Mouse (Mus musculus): Measurements from ENCODE around the gene Ergic1.

The Ergic1 gene

DNA sequence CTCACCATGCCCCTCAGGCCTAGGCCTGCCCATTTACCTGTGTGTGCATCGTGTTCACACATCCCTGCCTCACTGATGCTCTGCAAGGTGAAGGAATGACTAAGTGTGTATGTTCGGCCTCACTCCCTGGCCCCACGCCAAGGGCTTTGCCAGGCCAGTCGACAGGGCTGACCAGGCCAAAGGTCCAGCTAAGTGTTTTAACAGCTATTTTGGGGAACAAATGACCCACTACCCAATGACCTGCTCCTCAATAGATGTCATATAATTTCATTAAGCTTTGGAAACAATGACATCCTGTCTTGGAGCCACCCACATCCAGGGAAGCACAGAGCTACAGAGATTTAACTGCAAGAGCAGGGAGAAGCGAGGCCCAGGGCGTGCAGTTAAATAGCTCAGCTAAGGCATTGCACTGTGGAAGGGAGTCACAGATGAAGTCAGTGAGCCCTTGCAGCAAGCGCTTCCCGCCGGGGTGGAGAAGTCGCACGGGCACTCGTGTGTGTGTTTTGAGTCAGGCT is 41.1 kb downstream of the Ergic1 start:
- peak; percentile 76 for DNase-seq

GRCm38 (mm10) chr17:26603311-26603710 is 42.0 kb downstream of the Ergic1 start:
- no peak for DNase-seq

GRCm38 (mm10) chr17:26605636-26606035 is 44.3 kb downstream of the Ergic1 start:
- no peak for DNase-seq

GRCm38 (mm10) chr17:26606516-26606915 is 45.2 kb downstream of the Ergic1 start:
- DNase-seq, result no peak

- no peak for DNase-seq
These were observed 47.1 kb downstream of the Ergic1 start for GRCm38 (mm10) chr17:26608348-26608747.

GRCm38 (mm10) chr17:26608877-26609276 is 47.6 kb downstream of the Ergic1 start:
- DNase-seq, result no peak

GRCm38 (mm10) chr17:26609820-26610219 is 48.5 kb downstream of the Ergic1 start:
- no peak for DNase-seq

GRCm38 (mm10) chr17:26611328-26611727 is 50.0 kb downstream of the Ergic1 start:
- DNase-seq, result no peak

DNA sequence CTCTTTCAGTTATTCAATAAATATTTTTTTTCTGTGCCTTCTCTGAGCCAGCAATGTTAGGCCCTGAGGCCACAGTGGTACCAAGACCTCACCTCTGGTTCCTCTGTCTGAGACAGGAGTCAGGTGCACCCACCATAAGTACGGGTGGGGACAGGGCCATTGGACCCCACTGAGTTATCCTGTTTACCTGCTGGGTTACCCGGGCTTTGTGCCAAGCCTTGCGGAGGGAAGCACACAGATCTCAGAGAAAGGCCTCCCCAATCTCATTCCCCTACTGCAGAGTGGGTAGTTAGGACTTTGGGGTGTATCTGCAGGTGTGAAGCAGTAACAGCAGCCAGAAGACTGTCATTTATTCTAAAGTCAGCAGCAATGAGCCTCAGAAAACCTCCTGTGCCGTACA is 50.6 kb downstream of the Ergic1 start:
- no peak for DNase-seq

DNA sequence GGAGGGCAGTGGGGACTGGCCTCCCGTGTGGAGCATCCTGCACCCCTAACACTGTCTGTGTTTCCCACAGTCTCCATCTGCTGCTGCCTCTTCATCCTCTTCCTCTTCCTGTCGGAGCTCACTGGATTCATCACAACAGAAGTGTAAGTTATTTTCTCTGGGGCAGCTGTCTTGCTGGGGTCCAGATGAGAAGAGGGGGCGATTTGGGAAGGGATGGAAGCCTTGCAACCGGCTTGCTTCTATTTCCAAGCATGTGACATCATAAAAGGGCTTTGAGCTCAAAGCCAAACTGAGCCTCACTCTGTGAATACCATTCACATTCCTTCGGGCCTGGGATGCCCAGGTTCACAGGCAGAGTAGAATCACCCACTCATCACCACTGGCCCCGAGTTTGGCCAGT is 53.0 kb downstream of the Ergic1 start:
- no peak for DNase-seq

DNA sequence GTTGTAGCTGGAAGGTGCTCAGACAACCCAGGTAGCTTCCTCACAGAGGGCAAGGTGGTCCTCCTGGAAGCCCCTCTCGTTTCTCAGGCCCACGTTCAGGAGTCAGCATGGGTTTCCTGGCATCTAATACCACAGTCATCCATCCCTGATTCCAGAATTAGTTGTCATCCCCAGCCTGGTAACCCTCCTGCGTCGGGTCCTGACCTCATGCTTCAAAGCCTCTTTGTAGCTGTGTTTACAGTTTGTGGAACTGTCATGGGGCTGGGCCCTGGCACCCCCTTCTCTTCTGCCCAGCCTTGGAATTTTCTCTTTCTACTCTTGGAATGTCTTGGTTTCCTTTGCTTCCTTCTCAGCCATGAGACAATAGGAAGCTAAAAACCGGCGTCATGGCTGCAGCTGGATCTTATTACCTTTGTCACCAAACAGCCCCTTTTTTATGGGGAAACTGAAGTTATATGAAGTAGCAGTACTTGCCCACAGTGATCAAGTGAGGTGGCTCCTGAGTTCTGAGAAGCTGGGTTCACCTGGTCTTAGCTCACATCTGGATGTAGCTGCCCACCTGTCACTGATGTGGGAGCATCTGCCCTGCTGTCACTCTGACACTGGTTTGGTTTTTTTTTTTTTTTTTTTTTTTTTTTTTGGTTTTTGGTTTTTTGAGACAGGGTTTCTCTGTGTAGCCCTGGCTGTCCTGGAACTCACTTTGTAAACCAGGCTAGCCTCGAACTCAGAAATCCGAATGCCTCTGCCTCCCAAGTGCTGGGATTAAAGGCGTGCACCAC is 53.6 kb downstream of the Ergic1 start:
- no peak for DNase-seq

DNA sequence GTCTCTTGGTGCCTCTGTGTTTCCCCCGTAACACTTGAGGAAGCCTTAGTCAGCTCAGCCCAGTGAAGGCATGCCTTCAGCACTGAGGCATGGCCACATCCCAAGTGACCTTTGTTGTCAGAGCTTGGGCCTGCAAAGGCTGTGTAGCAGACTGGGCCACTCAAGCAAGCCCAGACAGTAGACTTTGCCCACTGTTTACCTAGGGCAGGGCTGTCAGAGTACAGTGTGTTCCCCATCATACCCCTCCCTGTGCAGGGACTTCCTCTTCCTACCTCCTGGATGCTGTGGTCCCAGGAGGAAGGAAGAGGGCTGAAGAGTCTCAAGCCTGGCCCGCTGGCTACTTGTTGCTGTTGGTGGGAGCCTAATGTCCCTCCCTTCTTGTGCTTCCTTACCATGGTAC is 55.4 kb downstream of the Ergic1 start:
- DNase-seq, result peak; percentile 94

DNA sequence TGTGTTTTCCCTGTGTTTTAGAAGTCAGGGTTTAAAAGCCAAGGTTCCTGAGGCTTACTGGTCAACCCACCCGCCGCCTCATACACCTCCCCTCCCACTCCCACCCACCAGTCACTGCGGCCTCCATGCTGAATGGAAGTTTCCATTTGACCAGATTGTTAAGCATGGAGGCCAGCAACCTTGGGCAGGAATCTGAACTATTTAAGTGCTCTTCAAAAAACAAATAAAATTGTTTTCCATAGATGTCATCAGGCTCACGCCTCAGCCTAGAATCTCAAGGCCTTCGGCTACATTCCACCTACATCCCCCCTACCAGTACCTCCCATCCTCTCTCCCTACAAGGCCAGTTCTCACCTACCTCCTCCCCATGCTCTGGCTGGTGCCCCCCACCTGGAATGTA is 57.2 kb downstream of the Ergic1 start:
- no peak for DNase-seq

- DNase-seq, result no peak
These were observed 58.3 kb downstream of the Ergic1 start for GRCm38 (mm10) chr17:26619577-26619976.

GRCm38 (mm10) chr17:26620292-26620691 is 59.0 kb downstream of the Ergic1 start:
- DNase-seq, result no peak

- peak; percentile 95 for DNase-seq
These were observed 59.8 kb downstream of the Ergic1 start for GRCm38 (mm10) chr17:26620786-26621766.

- no peak for DNase-seq
These were observed 60.6 kb downstream of the Ergic1 start for GRCm38 (mm10) chr17:26621912-26622311.

DNA sequence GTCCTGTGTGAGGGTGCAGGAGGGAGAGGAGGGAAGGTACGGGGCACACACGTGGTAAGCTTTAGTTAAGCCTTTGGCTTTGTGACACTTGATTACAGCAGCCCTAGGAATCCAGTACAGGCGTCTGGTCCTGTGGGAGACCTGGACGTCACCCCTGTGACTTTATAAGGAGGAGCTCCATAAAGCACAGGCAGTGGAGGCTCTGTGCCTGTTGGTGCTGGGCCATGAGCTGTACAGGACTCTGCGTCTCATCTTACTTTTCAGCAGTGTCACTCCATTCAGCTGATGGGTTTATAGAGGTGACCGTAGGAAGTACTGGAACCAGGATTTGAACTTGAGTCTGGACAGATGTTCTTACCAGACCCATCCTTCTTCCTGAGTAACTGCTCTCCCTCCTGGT is 62.7 kb downstream of the Ergic1 start:
- no peak for DNase-seq

DNA sequence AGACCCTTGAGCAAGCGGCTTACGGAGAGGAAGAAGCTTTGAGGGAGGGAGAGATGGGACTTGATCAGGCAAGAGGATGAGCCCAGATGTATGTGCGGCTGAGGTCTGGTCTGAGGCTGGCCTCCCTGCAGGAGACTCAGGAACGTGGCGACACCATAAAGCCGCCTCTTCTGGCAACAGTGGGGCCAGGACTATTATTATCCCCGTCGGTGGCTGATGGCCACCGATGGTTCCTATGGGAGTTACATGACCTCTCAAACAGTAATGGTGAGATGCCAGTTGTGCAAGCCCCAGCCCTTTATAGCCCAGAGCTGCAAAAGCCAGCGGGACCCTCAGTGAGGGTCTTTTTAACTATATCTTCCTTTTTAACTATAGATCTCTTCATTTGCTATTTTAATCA is 63.7 kb downstream of the Ergic1 start:
- DNase-seq, result no peak

- no peak for DNase-seq
These were observed 64.3 kb downstream of the Ergic1 start for GRCm38 (mm10) chr17:26625521-26626010.

GRCm38 (mm10) chr17:26628479-26628878 is 67.2 kb downstream of the Ergic1 start:
- DNase-seq, result no peak

DNA sequence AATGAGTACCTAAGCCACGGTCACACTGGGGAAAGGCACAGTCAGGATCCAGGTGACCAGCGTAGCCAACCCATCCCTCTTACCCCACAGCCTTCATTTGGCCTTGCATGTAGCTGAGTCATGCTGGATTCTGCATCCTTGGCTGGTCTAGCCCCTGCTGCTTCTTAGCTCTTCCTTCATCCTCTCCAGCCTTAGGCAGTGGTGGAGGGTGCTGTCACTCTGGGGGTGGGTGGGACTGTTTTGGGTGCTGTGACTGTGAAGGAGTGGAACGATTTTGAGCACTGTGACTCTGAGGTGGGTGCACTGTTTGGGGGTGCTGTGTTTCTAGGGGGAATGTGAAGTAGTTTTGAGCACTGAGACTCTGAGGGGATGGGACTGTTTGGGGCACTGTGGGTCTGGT is 67.6 kb downstream of the Ergic1 start:
- no peak for DNase-seq

GRCm38 (mm10) chr17:26631811-26632327 is 70.6 kb downstream of the Ergic1 start:
- no peak for DNase-seq

Measured in kidney, adult 11 months (tissue).